ENCODE assay signal across 8 mouse cellular contexts in the genomic region with DNA sequence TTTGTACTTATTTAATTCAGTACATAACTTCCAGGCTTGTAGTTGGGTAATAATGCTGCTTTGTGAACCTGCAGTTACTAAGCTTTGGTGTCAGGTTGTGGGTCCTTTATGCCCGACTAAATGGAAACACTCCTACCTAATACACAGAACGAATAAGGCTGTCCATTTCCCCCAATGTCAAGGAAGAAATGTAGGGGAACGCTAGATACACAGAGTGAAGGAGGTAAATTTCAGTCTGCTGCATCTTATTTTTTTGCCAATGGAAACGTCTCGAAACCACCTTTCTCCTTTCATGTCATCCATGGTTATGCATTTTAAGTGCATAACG. TPM values are rescaled to one million over a fixed set of nuclear protein-coding genes. Genes with fewer than 3 reads are reported as not detected.
DNase-seq lines count a peak whose midpoint lies in the region; ATAC-seq and TF ChIP-seq lines count a peak whose summit lies in the region.

No protein-coding gene starts in this region.

- no peak for DNase-seq in left cerebral cortex, adult 2 months (ENCODE audit: extremely low spot score in 1 of 2, low spot score in 2 of 2)
- DNase-seq in left cerebral cortex, postnatal 14 days (ENCODE audit: low spot score in 2 of 2) = no peak
- DNase-seq in forebrain, embryonic 10.5 days (ENCODE audit: extremely low spot score, low spot score) = no peak
- no peak for DNase-seq in limb, embryonic 11.5 days (ENCODE audit: low spot score)
- DNase-seq in adrenal gland, postnatal 10 days = no peak
- no peak for DNase-seq in urinary bladder, postnatal 36 days (ENCODE audit: low spot score in 2 of 2)
- no peak for DNase-seq in left cerebral cortex, adult 8-10 months (ENCODE audit: low spot score in 2 of 2)

- H3K36me3 ChIP-seq in forebrain, embryonic 10.5 days (replicated peaks) = no peaks in the 10 kb centered on the region
- no peaks in the 10 kb centered on the region for H3K36me3 ChIP-seq in limb, embryonic 11.5 days (ENCODE audit: control insufficient read depth, insufficient read depth, low read length)
- no peaks in the 10 kb centered on the region for H3K36me3 ChIP-seq in neural tube, embryonic 14.5 days (ENCODE audit: control insufficient read depth, insufficient read depth, low read length)

- peak overlapping the region; percentile 84 for H3K4me3 ChIP-seq in left cerebral cortex, adult 2 months
- peak overlapping the region; percentile 94 for H3K4me3 ChIP-seq in forebrain, embryonic 10.5 days
- H3K4me3 ChIP-seq in limb, embryonic 11.5 days (ENCODE audit: low read depth, low read length) = no peak overlapping the region
- H3K4me3 ChIP-seq in neural tube, embryonic 14.5 days (ENCODE audit: low read depth, low read length) = peak overlapping the region; percentile 84

- H3K4me2 ChIP-seq in limb, embryonic 11.5 days (ENCODE audit: low read depth, severe bottlenecking) = peak overlapping the region; percentile 36; the same call in 1 of the 2 replicates
- H3K4me2 ChIP-seq in neural tube, embryonic 14.5 days (ENCODE audit: low read depth, low read length) = peak overlapping the region; percentile 72

- WGBS in forebrain, embryonic 10.5 days = 77% methylated on average over 6 of the region's 6 CpGs
- 82% methylated on average over 6 of the region's 6 CpGs for WGBS in limb, embryonic 11.5 days
- WGBS in neural tube, embryonic 14.5 days = 81% methylated on average over 6 of the region's 6 CpGs

- TF ChIP-seq CTCF in left cerebral cortex, adult 2 months (IDR thresholded peaks at IDR 0.05) = no peak

- H3K9ac ChIP-seq in limb, embryonic 11.5 days (ENCODE audit: low read length) = no peak overlapping the region
- no peak overlapping the region for H3K9ac ChIP-seq in neural tube, embryonic 14.5 days (replicated peaks; ENCODE audit: low read depth, low read length)

- intact Hi-C loops in left cerebral cortex, adult 2 months (cut with DNase I) = loop anchor here (1.0 kb wide), 3 partner anchors 8 to 36 kb away; partner anchors contain the start of genes E130311K13Rik and Gmps
- intact Hi-C loops in left cerebral cortex, postnatal 14 days (cut with DNase I) = no loop called here

- H3K27me3 ChIP-seq in forebrain, embryonic 10.5 days (ENCODE audit: poor library complexity, severe bottlenecking) = peaks cover 13% of the 10 kb centered on the region
- H3K27me3 ChIP-seq in limb, embryonic 11.5 days (ENCODE audit: control insufficient read depth, insufficient read depth, low read length) = no peaks in the 10 kb centered on the region
- no peaks in the 10 kb centered on the region for H3K27me3 ChIP-seq in neural tube, embryonic 14.5 days (ENCODE audit: control insufficient read depth, insufficient read depth, low read length)

- H3K27ac ChIP-seq in left cerebral cortex, adult 2 months = peak overlapping the region; percentile 53; the same call in 1 of the 2 replicates
- peak overlapping the region; percentile 88 for H3K27ac ChIP-seq in forebrain, embryonic 10.5 days
- no peak overlapping the region for H3K27ac ChIP-seq in limb, embryonic 11.5 days (replicated peaks; ENCODE audit: low read depth, low read length)
- peak overlapping the region; percentile 88; the same call in 1 of the 2 replicates for H3K27ac ChIP-seq in neural tube, embryonic 14.5 days (ENCODE audit: low read depth, low read length)

- ATAC-seq in limb, embryonic 11.5 days (ENCODE audit: insufficient number of reproducible peaks, low FRiP score, low TSS enrichment, low read depth) = no peak; the same call in 1 of the 2 replicates
- ATAC-seq in neural tube, embryonic 14.5 days (ENCODE audit: low read depth) = no peak; the same call in 1 of the 2 replicates

- peaks cover 34% of the 10 kb centered on the region for H3K4me1 ChIP-seq in forebrain, embryonic 10.5 days
- H3K4me1 ChIP-seq in limb, embryonic 11.5 days (ENCODE audit: control insufficient read depth, insufficient read depth, low read length) = no peaks in the 10 kb centered on the region
- H3K4me1 ChIP-seq in neural tube, embryonic 14.5 days (ENCODE audit: control insufficient read depth, insufficient read depth, low read length) = peaks cover 20% of the 10 kb centered on the region

- H3K9me3 ChIP-seq in forebrain, embryonic 10.5 days = no peaks in the 10 kb centered on the region
- H3K9me3 ChIP-seq in limb, embryonic 11.5 days (ENCODE audit: control insufficient read depth, low read length) = no peaks in the 10 kb centered on the region
- H3K9me3 ChIP-seq in neural tube, embryonic 14.5 days (ENCODE audit: control insufficient read depth, low read length) = no peaks in the 10 kb centered on the region

RNA-seq across cellular contexts. Expression of gene Slc33a1, which starts 0.3 kb away (rescaled TPM):
- total RNA-seq in left cerebral cortex, adult 2 months (2021) = 10 to 100 TPM; 29.7 to 30.2 TPM
- total RNA-seq in left cerebral cortex, postnatal 14 days (2021) = 10 to 100 TPM; 26.4 to 27.1 TPM
- 12.9 and 13.2 TPM in 2 replicates for polyA plus RNA-seq in forebrain, embryonic 10.5 days (2016; fragmentation: Nextera tagmentation; extraction: Ambion mirVana)
- polyA plus RNA-seq in limb, embryonic 11.5 days (2014; fragmentation: Nextera tagmentation; extraction: Ambion mirVana) = 12.1 and 12.3 TPM in 2 replicates
- 18.2 and 19.8 TPM in 2 replicates for polyA plus RNA-seq in neural tube, embryonic 14.5 days (2014; fragmentation: Nextera tagmentation; extraction: Ambion mirVana)
- 10 to 100 TPM; 23.7 to 26.5 TPM for total RNA-seq in adrenal gland, postnatal 10 days (2021)
- total RNA-seq in left cerebral cortex, adult 8-10 months (2022) = 10 to 100 TPM; 25.2 to 27.9 (median 26.1) TPM

RNA-seq across cellular contexts. Expression of gene Gmps, which starts 11.0 kb away (rescaled TPM):
- 10 to 100 TPM; 44.4 to 47.5 TPM for total RNA-seq in left cerebral cortex, adult 2 months (2021)
- 10 to 100 TPM; 39.1 to 40.8 TPM for total RNA-seq in left cerebral cortex, postnatal 14 days (2021)
- 83.0 and 86.4 TPM in 2 replicates for polyA plus RNA-seq in forebrain, embryonic 10.5 days (2016; fragmentation: Nextera tagmentation; extraction: Ambion mirVana)
- polyA plus RNA-seq in limb, embryonic 11.5 days (2014; fragmentation: Nextera tagmentation; extraction: Ambion mirVana) = 76.4 and 79.4 TPM in 2 replicates
- polyA plus RNA-seq in neural tube, embryonic 14.5 days (2014; fragmentation: Nextera tagmentation; extraction: Ambion mirVana) = 49.9 and 54.6 TPM in 2 replicates
- 10 to 100 TPM; 28.8 to 37.7 TPM for total RNA-seq in adrenal gland, postnatal 10 days (2021)
- total RNA-seq in left cerebral cortex, adult 8-10 months (2022) = 10 to 100 TPM; 42.0 to 52.1 (median 46.1) TPM

RNA-seq across cellular contexts. Expression of gene E130311K13Rik, which starts 35.6 kb away (rescaled TPM):
- 10 to 100 TPM; 10.5 to 11.5 TPM for total RNA-seq in left cerebral cortex, adult 2 months (2021)
- total RNA-seq in left cerebral cortex, postnatal 14 days (2021) = 10 to 100 TPM; 11.3 to 11.9 TPM
- polyA plus RNA-seq in forebrain, embryonic 10.5 days (2016; fragmentation: Nextera tagmentation; extraction: Ambion mirVana) = 2.7 and 3.0 TPM in 2 replicates
- polyA plus RNA-seq in limb, embryonic 11.5 days (2014; fragmentation: Nextera tagmentation; extraction: Ambion mirVana) = 2.7 and 3.4 TPM in 2 replicates
- 6.4 and 8.2 TPM in 2 replicates for polyA plus RNA-seq in neural tube, embryonic 14.5 days (2014; fragmentation: Nextera tagmentation; extraction: Ambion mirVana)
- 10 to 100 TPM; 10.2 to 13.5 TPM for total RNA-seq in adrenal gland, postnatal 10 days (2021)
- total RNA-seq in left cerebral cortex, adult 8-10 months (2022) = 10 to 100 TPM; 12.1 to 15.5 (median 13.4) TPM
